Mouse (Mus musculus) E14TG2a.4 (cell line): Measurements from ENCODE around the gene Fgf18.

Source experiments
- H3K27me3 ChIP-seq: 2 replicates; pipeline ENCODE4 v1.6.1; 2014; ENCODE audit warnings: low read length, control low read depth; ENCODE audit not compliant: insufficient read depth
- H3K36me3 ChIP-seq: 2 replicates; pipeline ENCODE4 v1.6.1; 2014; ENCODE audit warnings: low read length, control low read depth; ENCODE audit not compliant: insufficient read depth
- H3K4me1 ChIP-seq: replicated peaks from 2 replicates; pipeline ENCODE4 v1.6.1; 2014; ENCODE audit warnings: low read depth, low read length, control low read depth
- H3K4me3 ChIP-seq: replicated peaks from 2 replicates; pipeline ENCODE4 v1.5.1; 2014; ENCODE audit warnings: mild to moderate bottlenecking, low read length
- H3K9me3 ChIP-seq: 2 replicates; pipeline ENCODE4 v1.6.1; 2014; ENCODE audit warnings: low read length, control low read depth
- CTCF ChIP-seq: conservative IDR thresholded peaks from 2 replicates; pipeline ENCODE4 v1.5.1; 2014; ENCODE audit warnings: low read length
- NANOG ChIP-seq: IDR thresholded peaks from 2 replicates; pipeline ENCODE4 v1.6.1; 2014; ENCODE audit warnings: borderline replicate concordance, low read length, mixed read lengths
- POU5F1 ChIP-seq: IDR thresholded peaks from 2 replicates; pipeline ENCODE4 v1.6.1; 2014; ENCODE audit warnings: low read length, borderline replicate concordance

Fgf18 gene

DNA sequence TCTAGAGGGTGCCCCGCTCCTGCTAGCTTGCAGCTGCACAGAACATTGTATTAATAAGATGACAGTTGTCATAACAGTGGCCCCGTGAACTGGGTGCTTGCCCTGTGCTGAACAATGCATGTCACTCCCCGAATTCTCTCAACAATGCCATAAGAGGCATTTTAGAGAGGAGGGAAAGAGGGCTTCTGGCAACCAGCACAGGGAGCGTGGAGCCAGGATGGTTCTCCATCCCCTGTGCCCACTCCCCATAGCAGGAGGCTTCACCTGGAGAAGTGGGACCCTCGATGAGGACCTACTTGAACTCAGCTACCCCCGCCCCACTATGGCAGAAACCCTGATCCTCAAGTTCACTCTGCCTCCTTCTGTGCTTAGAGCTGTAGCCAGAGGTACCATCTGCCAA lies 67.8 kb downstream of the Fgf18 start:
- H3K27me3 ChIP-seq, result peaks cover 35% of the 10 kb centered on the region
- no peaks in the 10 kb centered on the region for H3K9me3 ChIP-seq
- H3K4me3 ChIP-seq, result no peak overlapping the region
- TF ChIP-seq POU5F1, result no peak
- no peak for TF ChIP-seq NANOG
- peaks cover 25% of the 10 kb centered on the region for H3K4me1 ChIP-seq
- H3K36me3 ChIP-seq, result no peaks in the 10 kb centered on the region

DNA sequence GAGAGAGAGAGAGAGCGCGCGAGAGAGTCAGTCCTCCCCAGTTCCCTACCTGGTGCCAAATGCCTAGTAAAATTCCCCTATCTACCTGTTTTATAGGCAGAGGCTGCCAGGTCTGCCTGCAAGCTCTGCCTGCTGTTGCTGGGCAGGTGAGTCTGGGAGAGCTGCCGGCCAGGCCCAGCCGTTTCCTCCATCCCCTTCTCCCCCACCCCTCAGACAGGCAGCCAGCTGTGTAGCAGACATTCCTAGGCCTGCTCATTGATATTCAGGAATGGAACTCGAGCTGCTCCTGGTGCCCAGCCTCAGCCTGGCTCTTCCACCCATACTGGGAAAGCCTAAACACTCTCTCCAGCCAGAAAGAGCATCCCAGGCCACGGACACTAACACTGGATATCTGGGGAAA lies 69.2 kb downstream of the Fgf18 start:
- Histone ChIP-seq H3K9me3 (no peaks in the 10 kb centered on the region), H3K4me1 (peaks cover 25% of the 10 kb centered on the region), H3K27me3 (peaks cover 35% of the 10 kb centered on the region), H3K4me3 (no peak overlapping the region), H3K36me3 (no peaks in the 10 kb centered on the region)
- TF ChIP-seq POU5F1, result no peak
- TF ChIP-seq CTCF, result no peak
- no peak for TF ChIP-seq NANOG

DNA sequence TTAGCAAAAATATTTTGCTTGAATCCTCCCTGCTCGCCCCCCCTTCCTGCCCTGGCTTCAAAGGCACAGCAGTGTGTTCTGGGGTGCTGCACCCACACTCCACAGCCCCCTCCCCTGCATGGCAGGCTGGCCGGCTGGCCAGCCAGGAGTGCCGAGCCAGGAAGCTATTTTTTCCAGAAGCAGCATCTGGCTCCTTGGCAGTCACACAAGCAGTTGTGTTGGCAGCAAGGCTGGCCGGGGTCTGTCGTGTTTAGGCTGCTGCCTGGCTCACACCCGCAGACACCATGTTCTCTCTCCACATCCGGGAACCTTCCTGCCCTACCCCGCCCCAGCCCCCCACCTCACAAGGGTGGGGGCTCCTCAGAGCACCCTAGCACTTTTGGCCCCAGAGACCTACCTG lies 71.9 kb downstream of the Fgf18 start:
- peaks cover 32% of the 10 kb centered on the region for H3K27me3 ChIP-seq
- TF ChIP-seq POU5F1, result no peak
- no peak for TF ChIP-seq NANOG
- no peak for TF ChIP-seq CTCF
- H3K4me3 ChIP-seq, result no peak overlapping the region

DNA sequence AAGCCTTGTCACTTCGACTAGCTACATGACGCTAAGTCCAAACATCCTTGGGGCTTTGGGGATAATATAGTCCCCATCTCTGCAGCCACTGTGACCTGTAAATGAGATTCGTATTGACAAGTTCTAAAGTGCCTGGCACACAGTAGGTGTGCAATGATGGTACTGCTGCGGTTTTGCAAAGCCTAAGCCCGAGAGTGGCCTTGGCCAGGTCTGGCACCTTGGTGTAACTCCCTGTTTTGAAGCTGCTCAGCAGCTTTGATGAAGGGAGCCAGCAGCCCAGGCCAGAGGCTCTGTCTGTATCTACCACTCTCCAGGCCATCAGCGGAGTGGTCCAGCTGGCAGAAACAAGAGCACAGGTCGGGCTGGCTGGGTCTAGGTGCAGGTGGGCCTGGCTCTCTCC lies 72.7 kb downstream of the Fgf18 start:
- H3K9me3 ChIP-seq, result no peaks in the 10 kb centered on the region
- peaks cover 28% of the 10 kb centered on the region for H3K27me3 ChIP-seq
- no peak overlapping the region for H3K4me3 ChIP-seq
- H3K36me3 ChIP-seq, result no peaks in the 10 kb centered on the region
- peaks cover 13% of the 10 kb centered on the region for H3K4me1 ChIP-seq
- TF ChIP-seq CTCF (no peak), NANOG (no peak), POU5F1 (no peak)

More for the DNA sequence above, 71.9 kb downstream of the Fgf18 start:
- Histone ChIP-seq H3K9me3 (no peaks in the 10 kb centered on the region), H3K4me1 (peaks cover 16% of the 10 kb centered on the region), H3K36me3 (no peaks in the 10 kb centered on the region)

DNA sequence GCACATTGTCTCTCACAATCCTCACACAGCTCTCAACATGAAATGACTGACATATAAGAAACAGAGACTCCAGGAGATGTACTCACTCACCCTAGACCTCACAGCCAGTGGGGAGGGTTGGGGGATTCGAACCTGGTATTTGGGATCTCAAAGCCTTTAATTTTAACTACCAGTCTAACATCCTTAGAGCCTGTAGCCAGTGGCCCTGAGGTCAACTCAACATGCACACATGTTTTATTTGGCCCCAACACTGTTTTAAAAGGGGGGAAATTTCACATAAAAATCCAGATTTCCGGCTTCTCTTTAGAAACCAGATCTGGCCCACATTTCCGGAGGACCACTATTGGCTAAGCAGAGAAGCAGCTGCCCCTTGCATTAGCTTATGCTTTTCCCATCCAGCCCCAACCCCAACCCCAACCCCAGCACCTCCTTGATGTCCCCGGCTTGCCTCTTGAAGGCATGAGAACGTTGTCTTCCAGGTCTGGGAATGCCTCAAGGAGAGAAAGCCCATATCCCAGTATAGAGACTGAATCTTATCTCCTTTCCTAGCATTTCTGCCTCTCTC lies 75.8 kb downstream of the Fgf18 start:
- H3K4me1 ChIP-seq, result no peaks in the 10 kb centered on the region
- peaks cover 8% of the 10 kb centered on the region; the same call in 1 of the 2 replicates for H3K27me3 ChIP-seq
- H3K4me3 ChIP-seq, result no peak overlapping the region
- H3K36me3 ChIP-seq, result no peaks in the 10 kb centered on the region
- no peaks in the 10 kb centered on the region for H3K9me3 ChIP-seq
- TF ChIP-seq NANOG (no peak), POU5F1 (no peak), CTCF (no peak)

DNA sequence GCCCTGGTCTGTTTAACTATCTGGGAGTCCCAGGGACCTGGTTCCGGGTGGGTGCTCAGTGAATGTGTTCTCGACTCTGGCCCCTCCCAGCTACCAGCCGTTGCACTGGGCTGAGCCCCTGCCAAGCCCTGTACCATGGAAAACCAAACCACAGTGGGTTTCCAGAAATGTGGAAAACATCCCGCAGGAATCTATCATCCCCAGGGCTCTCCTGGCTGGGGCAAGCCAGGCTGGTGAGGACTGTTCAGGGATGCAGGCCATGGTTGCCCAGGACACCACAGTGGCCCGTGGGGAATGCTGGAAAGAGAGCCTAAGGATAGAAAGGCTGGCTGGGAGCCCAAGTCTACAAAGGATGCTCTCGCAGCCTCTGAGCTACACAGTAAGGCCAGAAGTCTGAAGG lies 76.7 kb downstream of the Fgf18 start:
- Histone ChIP-seq H3K36me3 (no peaks in the 10 kb centered on the region), H3K27me3 (peaks cover 4% of the 10 kb centered on the region; the same call in 1 of the 2 replicates)
- TF ChIP-seq CTCF (no peak), POU5F1 (no peak)

More for the DNA sequence above, 76.7 kb downstream of the Fgf18 start:
- Histone ChIP-seq H3K4me3 (no peak overlapping the region), H3K4me1 (no peaks in the 10 kb centered on the region), H3K9me3 (no peaks in the 10 kb centered on the region)
